Mouse (Mus musculus) layer of hippocampus, postnatal 10 days (tissue): Measurements from ENCODE around the gene Hist1h2bh. TPM values are rescaled to one million over a fixed set of nuclear protein-coding genes. Genes with fewer than 3 reads are reported as not detected.
A peak's percentile ranks its signal among the peaks of the same experiment; 100 is the strongest.

Experiments
- DNase-seq, 2 experiments: peaks; one replicate each; pipeline ENCODE4 v3.0.0; 2021; ENCODE audit warnings: low spot score in 2 of 2
- total RNA-seq, 2 experiments: library from RNA; stranded (reverse); gene quantifications; 2 replicates each; pipeline ENCODE4 v1.2.3; 2021

The Hist1h2bh gene
- total RNA-seq, 2 experiments from 2014 or later = 5.1 TPM

- no peak for DNase-seq
Measured at GRCm38 (mm10) chr13:23532262-23533075, 10.7 kb downstream of the Hist1h2bh start.

- peak; percentile 95 to 96 for DNase-seq
Measured at GRCm38 (mm10) chr13:23530901-23531875, 12.0 kb downstream of the Hist1h2bh start, which contains the start of gene Hist1h4h. Gene Hist1h4h (plus strand): TSS chr13:23531050.

DNA sequence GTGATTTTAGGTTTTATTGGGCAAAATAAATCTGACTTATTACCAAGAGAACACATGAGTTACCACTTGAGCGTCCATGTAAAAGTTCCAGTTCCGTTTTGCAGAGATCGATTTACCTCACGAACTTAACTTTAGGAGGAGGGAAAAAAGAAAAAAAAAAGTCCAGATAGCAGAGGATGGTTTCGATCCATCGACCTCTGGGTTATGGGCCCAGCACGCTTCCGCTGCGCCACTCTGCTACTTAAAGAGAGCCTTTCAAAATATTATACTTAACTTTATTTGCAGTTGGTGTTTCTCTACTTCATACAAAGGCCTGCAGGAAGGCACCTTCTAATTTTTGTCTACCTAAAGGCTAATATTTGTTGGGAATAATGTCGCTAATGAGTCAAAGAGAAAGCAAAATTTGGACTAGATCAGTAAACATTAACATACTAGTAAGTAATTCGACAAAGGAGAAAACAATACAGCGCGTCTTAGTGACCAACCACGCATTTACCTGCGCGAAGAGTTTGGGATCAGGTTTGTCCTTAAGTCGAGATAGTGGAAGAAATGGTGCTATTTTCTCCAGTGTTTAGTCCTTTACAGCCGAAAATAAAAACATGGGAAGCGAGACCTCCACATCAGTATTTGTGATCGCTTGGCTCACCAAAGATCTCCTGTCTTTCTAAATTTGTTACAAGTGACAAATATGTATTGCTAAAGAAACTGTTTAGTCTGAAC is 12.9 kb downstream of the Hist1h2bh start:
- peak; percentile 71 to 76 for DNase-seq

DNA sequence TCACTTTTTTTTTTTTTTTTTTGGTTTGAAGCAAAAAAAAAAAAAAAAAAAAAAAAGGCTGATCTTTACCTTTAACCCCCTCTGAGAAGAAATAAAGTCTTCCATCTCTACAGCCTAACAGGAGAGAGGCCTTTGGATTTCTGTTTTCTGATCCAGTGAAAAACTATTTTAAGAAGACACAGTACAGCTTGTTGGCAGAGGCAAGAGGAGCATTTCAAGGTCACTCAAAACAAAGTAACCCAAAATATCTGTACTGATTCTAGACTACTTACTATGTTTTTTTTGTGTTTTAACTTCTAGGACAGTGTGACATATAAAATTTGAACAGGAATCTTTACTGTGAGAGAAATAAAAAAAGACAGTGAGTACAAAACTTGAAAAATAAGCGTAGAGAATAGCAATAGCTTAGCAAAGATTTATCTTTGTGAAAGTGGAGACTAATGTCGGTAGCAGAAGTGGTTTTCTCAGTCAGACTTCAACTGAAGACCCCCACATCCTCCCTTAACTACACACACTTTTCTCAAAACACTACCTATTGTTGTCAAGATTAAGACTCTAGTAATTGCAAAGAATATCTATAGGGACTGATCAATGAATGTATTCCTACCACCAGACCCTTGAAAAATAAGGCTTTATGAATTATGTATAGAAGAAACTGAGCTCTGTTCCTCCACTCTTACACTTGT is 13.6 kb downstream of the Hist1h2bh start:
- DNase-seq = no peak

DNA sequence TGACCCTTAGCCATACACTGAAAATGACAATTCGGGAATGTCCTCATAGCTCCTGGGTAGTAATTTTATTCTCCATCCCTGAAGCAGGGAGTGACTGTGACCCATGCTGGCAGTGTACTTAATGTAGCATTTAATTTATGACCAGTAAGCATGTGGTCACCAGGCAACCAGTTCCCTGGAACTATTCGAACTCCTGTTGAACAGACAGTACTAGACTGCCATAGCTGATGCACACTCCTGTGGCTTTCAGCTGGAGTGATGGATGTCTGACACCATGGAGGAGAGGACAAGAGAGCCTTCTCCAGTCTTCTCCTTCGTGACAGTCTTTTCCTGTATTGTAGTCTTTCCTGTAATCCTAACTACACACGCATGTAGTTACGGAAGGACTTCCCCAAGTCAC is 14.2 kb downstream of the Hist1h2bh start:
- no peak for DNase-seq

DNA sequence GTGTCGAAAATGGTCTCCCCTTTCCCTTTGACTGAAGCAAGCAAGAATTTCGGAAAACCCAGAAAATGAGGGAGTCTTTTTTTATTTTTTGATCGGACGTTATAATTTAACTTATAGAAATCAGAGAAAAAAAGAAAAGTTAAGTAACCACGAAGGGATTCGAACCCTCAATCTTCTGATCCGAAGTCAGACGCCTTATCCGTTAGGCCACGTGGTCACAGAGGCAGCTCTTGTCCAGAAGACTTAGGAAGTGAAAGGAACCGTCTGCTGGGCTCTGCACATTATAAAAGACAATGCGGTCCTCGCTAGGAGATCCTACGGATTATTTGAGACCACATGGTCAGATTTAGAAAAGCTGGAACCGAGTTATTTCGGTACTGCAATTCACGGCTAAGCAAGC is 16.9 kb downstream of the Hist1h2bh start:
- DNase-seq = peak; percentile 96

- DNase-seq = no peak
Measured at GRCm38 (mm10) chr13:23525901-23526300, 17.3 kb downstream of the Hist1h2bh start.

DNA sequence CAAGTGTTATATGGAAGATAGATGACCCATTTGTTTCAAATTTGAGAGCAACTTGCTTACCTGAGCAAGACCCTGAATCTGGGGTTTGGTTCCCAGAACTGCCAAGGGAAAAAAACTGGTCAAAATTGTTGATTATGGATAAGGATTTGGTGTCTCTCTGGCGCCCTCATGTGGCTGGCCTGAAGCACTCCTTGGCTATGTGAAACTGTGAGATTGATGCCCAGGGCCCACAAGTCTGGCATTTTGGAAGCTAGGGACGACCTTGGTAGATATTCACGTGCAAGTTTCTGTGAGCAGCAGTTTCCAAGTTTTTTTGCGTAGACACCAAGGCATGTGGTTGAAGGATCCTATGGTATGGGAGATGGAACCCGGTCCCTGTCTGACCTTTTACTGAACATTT is 18.5 kb downstream of the Hist1h2bh start:
- DNase-seq = peak; percentile 86 to 87

DNA sequence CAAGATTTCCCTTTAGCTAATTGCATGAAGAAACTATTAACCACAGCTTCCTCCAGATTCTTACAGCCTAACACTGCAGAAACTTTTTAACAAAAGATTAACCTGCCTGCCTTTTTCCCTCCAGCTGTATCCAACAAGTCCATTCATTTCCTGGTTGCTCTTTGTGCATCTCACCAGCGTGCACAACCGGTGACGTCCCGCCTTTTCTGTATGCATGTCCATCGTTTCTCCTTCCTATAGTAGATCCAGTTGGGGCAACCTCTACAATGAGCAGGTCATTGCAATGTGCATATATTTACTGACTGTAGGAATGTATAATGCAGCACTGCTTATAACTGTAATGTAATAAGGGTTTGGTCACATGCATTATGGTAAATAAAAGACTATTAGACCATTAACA is 19.2 kb downstream of the Hist1h2bh start:
- no peak for DNase-seq

DNA sequence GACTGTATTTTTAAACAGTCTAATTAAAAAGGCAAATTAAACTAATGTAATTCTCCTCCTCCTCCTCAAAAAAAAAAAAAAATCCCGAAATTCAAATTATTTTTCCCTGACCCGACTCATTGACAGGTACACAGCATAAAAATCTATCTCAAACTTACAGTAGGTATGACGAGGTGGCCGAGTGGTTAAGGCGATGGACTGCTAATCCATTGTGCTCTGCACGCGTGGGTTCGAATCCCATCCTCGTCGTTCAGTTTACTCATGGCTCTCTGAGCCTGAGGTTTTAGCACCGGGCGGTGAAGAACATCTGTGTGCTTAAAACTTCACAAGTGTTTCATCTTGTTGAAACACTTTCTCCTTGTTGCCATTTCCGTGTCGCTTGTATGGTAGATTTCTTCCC is 21.5 kb downstream of the Hist1h2bh start:
- peak; percentile 68 to 78 for DNase-seq

DNA sequence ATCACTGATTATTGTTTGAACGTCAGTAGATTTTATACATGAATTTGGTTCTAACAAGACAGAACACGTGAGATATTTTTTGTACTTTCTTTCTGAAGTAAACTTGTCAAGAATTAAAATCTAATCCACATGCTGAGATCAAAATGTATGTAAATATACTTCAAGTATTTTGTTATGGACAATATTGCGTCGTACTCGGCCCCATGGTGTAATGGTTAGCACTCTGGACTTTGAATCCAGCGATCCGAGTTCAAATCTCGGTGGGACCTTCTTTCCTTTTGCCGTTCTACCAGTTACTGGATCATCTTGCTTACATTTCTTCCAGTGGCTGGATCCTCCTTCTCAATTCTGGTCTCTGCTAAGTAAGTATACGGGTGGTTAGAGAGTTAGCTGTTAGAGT is 23.8 kb downstream of the Hist1h2bh start:
- DNase-seq = peak; percentile 76 to 78

DNA sequence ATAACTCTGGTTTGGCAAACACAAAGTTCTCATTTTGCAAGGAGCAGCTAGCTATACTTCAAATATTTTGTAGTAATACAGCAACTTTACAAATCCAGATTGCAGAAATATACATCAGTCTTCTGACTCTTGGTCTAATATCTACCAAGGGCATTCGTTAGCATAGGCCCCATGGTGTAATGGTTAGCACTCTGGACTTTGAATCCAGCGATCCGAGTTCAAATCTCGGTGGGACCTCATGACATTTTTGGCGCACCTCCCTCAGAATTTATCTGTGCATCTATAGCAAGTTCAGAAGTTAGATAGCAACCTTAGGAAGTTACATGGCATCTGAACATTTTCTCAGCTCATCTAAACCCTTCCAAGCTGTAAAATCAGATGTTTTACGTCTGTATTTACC is 24.3 kb downstream of the Hist1h2bh start:
- peak; percentile 75 to 83 for DNase-seq

DNA sequence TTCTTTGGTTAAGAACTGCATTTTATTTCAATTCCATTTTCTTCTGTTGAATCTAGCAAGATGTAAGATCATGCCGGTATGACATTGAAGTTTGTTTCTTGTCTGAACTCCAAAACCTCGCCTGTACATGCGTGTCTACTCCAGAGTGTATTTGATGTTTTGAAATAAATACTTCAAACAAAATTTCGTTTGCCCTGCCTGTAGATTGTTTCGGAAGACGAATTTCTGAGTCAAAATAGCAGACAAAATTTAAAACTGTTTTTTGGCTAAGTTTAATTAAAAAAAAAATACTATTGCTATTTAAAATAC is 24.9 kb downstream of the Hist1h2bh start:
- DNase-seq = no peak

- DNase-seq = peak; percentile 87 to 91
Measured at GRCm38 (mm10) chr13:23517603-23518294, 25.4 kb downstream of the Hist1h2bh start.

DNA sequence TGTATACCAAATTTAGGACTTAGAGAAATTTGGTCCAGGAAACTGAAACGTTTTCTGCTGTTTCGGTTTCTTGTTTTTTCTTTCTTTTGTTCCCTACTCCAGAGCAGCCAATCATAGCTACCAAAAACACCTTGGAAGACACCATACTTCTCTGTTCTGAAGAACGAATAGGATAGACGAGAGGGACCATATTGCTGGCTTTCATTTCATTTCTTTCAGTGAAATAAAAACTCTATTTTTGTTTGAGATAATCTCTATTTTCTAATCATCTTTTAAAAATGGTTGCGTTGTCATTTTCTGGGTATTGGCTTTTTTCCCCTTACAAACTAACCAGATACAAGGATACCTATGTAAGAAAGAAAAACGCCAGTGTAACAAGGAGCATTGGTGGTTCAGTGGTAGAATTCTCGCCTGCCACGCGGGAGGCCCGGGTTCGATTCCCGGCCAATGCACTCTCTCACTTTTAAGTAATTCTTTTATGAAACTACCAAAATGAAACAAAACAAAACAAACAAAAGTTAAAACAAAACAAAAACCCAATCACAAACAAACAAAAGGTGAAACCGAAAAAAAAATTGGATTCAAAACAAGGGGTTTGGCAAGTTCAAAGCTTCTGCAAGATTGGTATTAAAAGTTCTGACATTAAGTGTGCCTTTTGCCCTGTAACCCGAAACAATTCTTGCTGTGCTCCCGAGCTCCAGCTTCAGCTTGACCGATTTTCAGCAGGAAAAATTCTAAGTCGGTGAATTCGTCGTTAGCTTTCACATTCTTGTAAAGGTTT is 26.2 kb downstream of the Hist1h2bh start:
- peak; percentile 71 to 83 for DNase-seq

DNA sequence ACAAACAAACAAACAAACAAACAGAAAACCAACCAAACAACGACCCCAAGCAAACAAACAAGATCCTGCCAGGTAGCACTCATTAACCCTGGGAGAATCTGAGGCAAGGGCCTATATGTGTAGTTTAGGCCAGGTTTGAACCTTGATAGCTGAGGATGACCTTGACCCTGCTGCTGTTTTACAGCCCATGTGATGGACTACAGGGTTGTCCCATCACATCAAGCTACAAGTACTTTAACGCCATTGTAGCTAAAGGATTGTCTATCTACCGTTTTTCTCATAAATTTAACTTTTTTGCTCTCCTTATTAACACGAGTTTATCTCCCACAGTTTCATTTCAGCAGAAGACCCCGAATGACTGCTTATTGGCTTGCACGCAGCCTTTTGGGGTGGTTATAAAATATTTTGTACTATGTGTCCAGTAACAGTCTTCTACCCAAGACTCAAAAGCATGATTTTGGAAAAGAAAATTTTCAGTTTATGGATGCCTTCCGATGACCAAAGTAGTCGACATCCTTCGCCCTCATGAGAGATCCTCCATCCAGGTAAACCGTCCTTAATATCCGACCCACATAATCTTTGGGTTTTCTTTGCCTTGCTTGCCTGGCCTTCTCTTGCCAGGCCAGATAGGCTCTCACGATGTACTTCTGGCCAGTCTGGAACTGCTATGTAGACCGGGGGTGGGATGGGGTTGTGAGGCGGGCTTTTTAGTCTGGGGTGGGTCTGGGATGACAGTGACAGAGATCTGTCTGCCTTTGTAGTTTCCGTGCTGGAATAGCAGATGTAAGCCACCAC is 27.2 kb downstream of the Hist1h2bh start:
- no peak for DNase-seq

DNA sequence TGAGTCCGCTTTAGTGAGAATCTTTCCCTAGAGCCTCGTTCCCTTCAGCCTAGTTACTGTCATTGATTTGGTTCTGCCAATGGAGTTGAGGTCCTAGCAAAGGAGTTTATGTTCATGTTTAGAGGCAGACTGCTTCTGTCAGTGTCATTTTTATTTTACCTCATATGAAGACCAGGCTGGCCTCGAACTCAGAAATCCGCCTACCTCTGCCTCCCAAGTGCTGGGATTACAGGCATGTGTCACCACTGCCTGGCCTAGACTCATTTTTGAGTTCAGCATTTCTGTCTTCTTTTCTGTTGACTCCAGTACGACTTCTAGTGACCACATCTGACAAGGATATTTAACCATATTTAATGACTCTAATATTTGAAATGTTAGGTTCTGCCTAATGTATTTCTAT is 27.9 kb downstream of the Hist1h2bh start:
- no peak for DNase-seq

DNA sequence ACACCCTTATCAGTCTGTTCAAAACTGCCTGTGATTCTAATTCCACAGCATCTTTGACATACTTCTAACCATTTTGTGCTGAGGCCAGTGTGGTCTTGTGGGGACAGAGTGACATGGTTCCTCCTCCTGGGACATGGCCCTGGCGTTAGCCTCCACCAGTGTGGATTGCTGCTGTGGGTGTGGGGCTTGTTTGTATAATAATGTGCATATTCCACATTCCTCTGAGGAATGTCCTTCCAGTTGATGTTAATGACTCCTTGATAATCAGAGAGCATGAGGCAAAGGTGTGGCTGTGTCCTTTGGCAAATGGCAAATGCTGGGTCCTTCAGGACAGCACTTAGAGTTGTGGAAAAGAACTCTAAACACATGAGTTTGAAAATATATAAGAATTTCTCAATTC is 29.7 kb downstream of the Hist1h2bh start:
- DNase-seq = no peak

GRCm38 (mm10) chr13:23510127-23510526 is 33.1 kb downstream of the Hist1h2bh start:
- DNase-seq = no peak
